Mouse (Mus musculus) midbrain, embryonic 13.5 days (tissue): ENCODE measurements at regions not wholly inside any gene's neighbourhood (a gene's known extent, or its start where the extent isn't known, plus 50 kb on each side); places are given as distances from the start of the nearest gene placed in this dataset.

Source experiments
- ATAC-seq: fragments of 200-750 bp; cut with Nextera tagmentation; 2 replicates; pipeline ENCODE4 v1.8.0; 2017; ENCODE audit warnings: mild to moderate bottlenecking, moderate TSS enrichment, moderate library complexity
- H3K27ac ChIP-seq: fragments of 300-500 bp; sonication (generic); 2 replicates; pipeline ENCODE4 v1.5.1; 2015; ENCODE audit warnings: inconsistent platforms, mild to moderate bottlenecking, moderate library complexity
- H3K27me3 ChIP-seq: fragments of 300-500 bp; sonication (generic); 2 replicates; pipeline ENCODE4 v1.6.1; 2015; ENCODE audit warnings: mild to moderate bottlenecking, inconsistent platforms
- H3K36me3 ChIP-seq: fragments of 300-500 bp; sonication (generic); 2 replicates; pipeline ENCODE4 v1.6.1; 2015; ENCODE audit warnings: mild to moderate bottlenecking, inconsistent platforms
- H3K4me1 ChIP-seq: fragments of 300-500 bp; sonication (generic); replicated peaks from 2 replicates; pipeline ENCODE4 v1.6.1; 2015; ENCODE audit warnings: inconsistent platforms
- H3K4me2 ChIP-seq: fragments of 300-500 bp; sonication (generic); replicated peaks from 2 replicates; pipeline ENCODE4 v1.6.1; 2015; ENCODE audit warnings: moderate library complexity, mild to moderate bottlenecking, inconsistent platforms
- H3K4me3 ChIP-seq: fragments of 300-500 bp; sonication (generic); replicated peaks from 2 replicates; pipeline ENCODE4 v1.5.1; 2015; ENCODE audit warnings: mild to moderate bottlenecking, inconsistent platforms
- H3K9ac ChIP-seq: fragments of 300-500 bp; sonication (generic); replicated peaks from 2 replicates; pipeline ENCODE4 v1.6.1; 2015; ENCODE audit warnings: mild to moderate bottlenecking, inconsistent platforms
- H3K9me3 ChIP-seq: fragments of 300-500 bp; sonication (generic); 2 replicates; pipeline ENCODE4 v1.6.1; 2016; ENCODE audit warnings: mild to moderate bottlenecking, inconsistent platforms
- WGBS: fragments of 180-500 bp; shearing (Covaris S2); methylation state at CpG from one replicate; pipeline ENCODE4 v1.1.7; 2015; 5-methylcytosine and 5-hydroxymethylcytosine counted together

GRCm38 (mm10) chr4:131413380-131413779, 424.7 kb downstream of the Ptpru start:
- WGBS, result 79% methylated on average over 6 of the region's 6 CpGs
- peaks cover 10% of the 10 kb centered on the region for H3K4me1 ChIP-seq
- ATAC-seq, result no peak

GRCm38 (mm10) chr4:131415453-131415852, 422.6 kb downstream of the Ptpru start:
- Histone ChIP-seq H3K27ac (no peak overlapping the region), H3K4me1 (peaks cover 10% of the 10 kb centered on the region), H3K36me3 (no peaks in the 10 kb centered on the region), H3K4me3 (no peak overlapping the region), H3K27me3 (no peaks in the 10 kb centered on the region), H3K9me3 (no peaks in the 10 kb centered on the region), H3K9ac (no peak overlapping the region), H3K4me2 (no peak overlapping the region)
- 83% methylated on average over 5 of the region's 5 CpGs for WGBS
- ATAC-seq, result no peak

More at GRCm38 (mm10) chr4:131413380-131413779, 424.7 kb downstream of the Ptpru start:
- Histone ChIP-seq H3K27ac (no peak overlapping the region), H3K36me3 (no peaks in the 10 kb centered on the region), H3K4me2 (no peak overlapping the region), H3K4me3 (no peak overlapping the region), H3K27me3 (no peaks in the 10 kb centered on the region), H3K9ac (no peak overlapping the region), H3K9me3 (no peaks in the 10 kb centered on the region)

- WGBS, result 59% methylated on average over 3 of the region's 3 CpGs
- no peak overlapping the region for H3K27ac ChIP-seq
- no peaks in the 10 kb centered on the region for H3K9me3 ChIP-seq
- H3K4me3 ChIP-seq, result no peak overlapping the region
- no peak overlapping the region for H3K4me2 ChIP-seq
- no peaks in the 10 kb centered on the region for H3K36me3 ChIP-seq
- no peaks in the 10 kb centered on the region for H3K27me3 ChIP-seq
- ATAC-seq, result no peak
- H3K4me1 ChIP-seq, result peaks cover 10% of the 10 kb centered on the region
- no peak overlapping the region for H3K9ac ChIP-seq
These were observed 421.9 kb downstream of the Ptpru start for GRCm38 (mm10) chr4:131416209-131416608.

GRCm38 (mm10) chr4:131417159-131417748, 420.8 kb downstream of the Ptpru start:
- Histone ChIP-seq H3K9me3 (no peaks in the 10 kb centered on the region), H3K4me3 (no peak overlapping the region), H3K27me3 (no peaks in the 10 kb centered on the region), H3K36me3 (no peaks in the 10 kb centered on the region), H3K4me1 (peaks cover 4% of the 10 kb centered on the region), H3K9ac (no peak overlapping the region), H3K4me2 (no peak overlapping the region), H3K27ac (no peak overlapping the region)
- WGBS, result 77% methylated on average over 14 of the region's 14 CpGs
- ATAC-seq, result no peak

GRCm38 (mm10) chr4:131425311-131425710, 412.8 kb downstream of the Ptpru start:
- Histone ChIP-seq H3K9me3 (no peaks in the 10 kb centered on the region), H3K4me1 (peaks cover 18% of the 10 kb centered on the region), H3K4me2 (no peak overlapping the region), H3K4me3 (no peak overlapping the region), H3K9ac (no peak overlapping the region), H3K27me3 (no peaks in the 10 kb centered on the region), H3K27ac (no peak overlapping the region), H3K36me3 (no peaks in the 10 kb centered on the region)
- WGBS, result 82% methylated on average over 11 of the region's 11 CpGs
- no peak for ATAC-seq

GRCm38 (mm10) chr4:131427871-131428270, 410.2 kb downstream of the Ptpru start:
- no peak overlapping the region for H3K9ac ChIP-seq
- ATAC-seq, result no peak
- no peaks in the 10 kb centered on the region for H3K36me3 ChIP-seq
- no peak overlapping the region for H3K4me2 ChIP-seq
- 97% methylated on average over 7 of the region's 7 CpGs for WGBS
- no peaks in the 10 kb centered on the region for H3K27me3 ChIP-seq
- H3K4me1 ChIP-seq, result peaks cover 29% of the 10 kb centered on the region
- H3K27ac ChIP-seq, result no peak overlapping the region
- no peaks in the 10 kb centered on the region for H3K9me3 ChIP-seq
- H3K4me3 ChIP-seq, result no peak overlapping the region

GRCm38 (mm10) chr4:131429356-131429755, 408.7 kb downstream of the Ptpru start:
- Histone ChIP-seq H3K4me3 (no peak overlapping the region), H3K4me2 (no peak overlapping the region), H3K9ac (peak overlapping the region; percentile 6; the same call in 1 of the 2 replicates), H3K27me3 (no peaks in the 10 kb centered on the region), H3K9me3 (no peaks in the 10 kb centered on the region), H3K4me1 (peaks cover 38% of the 10 kb centered on the region), H3K36me3 (no peaks in the 10 kb centered on the region), H3K27ac (no peak overlapping the region)
- no peak for ATAC-seq
- WGBS, result 51% methylated on average over 11 of the region's 11 CpGs

- ATAC-seq, result no peak
- no peak overlapping the region for H3K4me3 ChIP-seq
- WGBS, result 95% methylated on average over 1 of the region's 1 CpGs
- H3K27ac ChIP-seq, result no peak overlapping the region
- H3K4me1 ChIP-seq, result peaks cover 35% of the 10 kb centered on the region
- H3K27me3 ChIP-seq, result no peaks in the 10 kb centered on the region
- no peak overlapping the region for H3K4me2 ChIP-seq
- H3K9me3 ChIP-seq, result no peaks in the 10 kb centered on the region
- H3K9ac ChIP-seq, result no peak overlapping the region
- no peaks in the 10 kb centered on the region for H3K36me3 ChIP-seq
These were observed 407.7 kb downstream of the Ptpru start for GRCm38 (mm10) chr4:131430420-131430819.

- peak; percentile 49; the same call in 1 of the 2 replicates for ATAC-seq
- H3K27ac ChIP-seq, result no peak overlapping the region
These were observed 406.9 kb downstream of the Ptpru start for GRCm38 (mm10) chr4:131431188-131431587.

GRCm38 (mm10) chr4:131432591-131433177, 405.4 kb downstream of the Ptpru start:
- H3K9ac ChIP-seq, result no peak overlapping the region
- WGBS, result 38% methylated on average over 13 of the region's 13 CpGs
- H3K27ac ChIP-seq, result peak overlapping the region; percentile 66

More at GRCm38 (mm10) chr4:131431188-131431587, 406.9 kb downstream of the Ptpru start:
- H3K9me3 ChIP-seq, result no peaks in the 10 kb centered on the region
- no peaks in the 10 kb centered on the region for H3K36me3 ChIP-seq
- no peak overlapping the region for H3K4me3 ChIP-seq
- WGBS, result 10% methylated on average over 5 of the region's 5 CpGs
- H3K27me3 ChIP-seq, result no peaks in the 10 kb centered on the region
- no peak overlapping the region for H3K4me2 ChIP-seq
- H3K4me1 ChIP-seq, result peaks cover 38% of the 10 kb centered on the region
- H3K9ac ChIP-seq, result no peak overlapping the region

GRCm38 (mm10) chr4:131435222-131435621, 402.9 kb downstream of the Ptpru start:
- no peak overlapping the region for H3K27ac ChIP-seq
- ATAC-seq, result no peak
- no peak overlapping the region for H3K4me2 ChIP-seq
- no peak overlapping the region for H3K9ac ChIP-seq
- H3K9me3 ChIP-seq, result no peaks in the 10 kb centered on the region
- 89% methylated on average over 12 of the region's 12 CpGs for WGBS
- no peaks in the 10 kb centered on the region for H3K27me3 ChIP-seq
- H3K4me1 ChIP-seq, result peaks cover 31% of the 10 kb centered on the region
- H3K36me3 ChIP-seq, result no peaks in the 10 kb centered on the region
- H3K4me3 ChIP-seq, result no peak overlapping the region

More at GRCm38 (mm10) chr4:131432591-131433177, 405.4 kb downstream of the Ptpru start:
- no peaks in the 10 kb centered on the region for H3K27me3 ChIP-seq
- no peak overlapping the region for H3K4me3 ChIP-seq
- H3K4me2 ChIP-seq, result no peak overlapping the region
- no peaks in the 10 kb centered on the region for H3K9me3 ChIP-seq
- no peaks in the 10 kb centered on the region for H3K36me3 ChIP-seq
- peaks cover 45% of the 10 kb centered on the region for H3K4me1 ChIP-seq
- ATAC-seq, result peak; percentile 57

GRCm38 (mm10) chr4:131438403-131438802, 399.7 kb downstream of the Ptpru start:
- Histone ChIP-seq H3K4me2 (no peak overlapping the region), H3K9me3 (no peaks in the 10 kb centered on the region), H3K4me3 (no peak overlapping the region), H3K27me3 (no peaks in the 10 kb centered on the region), H3K9ac (no peak overlapping the region), H3K27ac (no peak overlapping the region), H3K36me3 (no peaks in the 10 kb centered on the region), H3K4me1 (peaks cover 14% of the 10 kb centered on the region)
- ATAC-seq, result no peak
- 86% methylated on average over 2 of the region's 2 CpGs for WGBS
